Mouse (Mus musculus): ENCODE results near the gene Nrbp1. TPM values are rescaled to one million over a fixed set of nuclear protein-coding genes. Genes with fewer than 3 reads are reported as not detected.
"Not testable (repeated sequence)": the region's sequence is repeated elsewhere in the genome, so short reads cannot be mapped to it uniquely, and the experiment has no call there.

The Nrbp1 gene
- total RNA-seq, 1 experiment from 2014 or later, result 84.4 TPM

- no peak for ATAC-seq (replicated peaks; ENCODE audit: low read depth, poor library complexity, severe bottlenecking)
Measured at GRCm38 (mm10) chr5:31203866-31204265, 36.8 kb upstream of the Nrbp1 start.

- no peak for ATAC-seq (replicated peaks; ENCODE audit: low read depth, poor library complexity, severe bottlenecking)
Measured at GRCm38 (mm10) chr5:31204421-31204820, 36.2 kb upstream of the Nrbp1 start.

- not testable (repeated sequence) for ATAC-seq (replicated peaks; ENCODE audit: low read depth, poor library complexity, severe bottlenecking)
Measured at GRCm38 (mm10) chr5:31216554-31216953, 24.1 kb upstream of the Nrbp1 start.

- ATAC-seq (replicated peaks; ENCODE audit: low read depth, poor library complexity, severe bottlenecking), result peak; percentile 36; the same call in 1 of the 2 replicates
Measured at GRCm38 (mm10) chr5:31218294-31218693, 22.4 kb upstream of the Nrbp1 start.

- 0 out of 2 replicates have a peak, but pooled peaks have one; percentile 23 for ATAC-seq (replicated peaks; ENCODE audit: low read depth, poor library complexity, severe bottlenecking)
Measured at GRCm38 (mm10) chr5:31219070-31219469, 21.6 kb upstream of the Nrbp1 start.

- ATAC-seq (replicated peaks; ENCODE audit: low read depth, poor library complexity, severe bottlenecking), result no peak
Measured at GRCm38 (mm10) chr5:31219474-31219873, 21.2 kb upstream of the Nrbp1 start.

DNA sequence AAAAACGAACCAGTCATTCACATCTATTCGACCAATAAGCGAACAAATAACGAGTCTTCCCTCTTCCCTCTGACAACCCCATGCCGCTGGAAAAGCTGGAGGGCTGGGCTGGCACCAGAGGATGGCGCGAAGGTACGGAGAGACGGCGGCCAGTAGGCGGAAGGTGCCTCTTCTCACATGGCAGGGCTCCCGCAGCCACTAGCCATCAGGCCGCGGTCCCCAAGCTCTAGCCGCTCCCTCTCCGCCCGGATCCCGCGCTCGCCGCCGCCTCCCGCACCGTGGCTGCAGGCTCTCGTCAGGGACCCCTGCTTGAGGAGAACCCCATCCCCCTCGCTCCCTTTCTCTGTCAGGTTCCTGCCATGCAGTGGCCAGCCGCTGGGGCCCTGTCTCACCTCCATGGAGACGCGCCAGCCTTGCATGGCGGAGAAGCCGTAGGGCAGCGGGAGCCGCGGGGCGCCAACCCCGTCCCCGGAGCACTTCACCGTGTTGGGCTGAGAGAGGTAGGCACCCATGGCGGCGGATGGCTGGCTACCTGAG, 20.7 kb upstream of the Nrbp1 start:
- peak; percentile 11 for ATAC-seq (replicated peaks; ENCODE audit: low read depth, poor library complexity, severe bottlenecking)

DNA sequence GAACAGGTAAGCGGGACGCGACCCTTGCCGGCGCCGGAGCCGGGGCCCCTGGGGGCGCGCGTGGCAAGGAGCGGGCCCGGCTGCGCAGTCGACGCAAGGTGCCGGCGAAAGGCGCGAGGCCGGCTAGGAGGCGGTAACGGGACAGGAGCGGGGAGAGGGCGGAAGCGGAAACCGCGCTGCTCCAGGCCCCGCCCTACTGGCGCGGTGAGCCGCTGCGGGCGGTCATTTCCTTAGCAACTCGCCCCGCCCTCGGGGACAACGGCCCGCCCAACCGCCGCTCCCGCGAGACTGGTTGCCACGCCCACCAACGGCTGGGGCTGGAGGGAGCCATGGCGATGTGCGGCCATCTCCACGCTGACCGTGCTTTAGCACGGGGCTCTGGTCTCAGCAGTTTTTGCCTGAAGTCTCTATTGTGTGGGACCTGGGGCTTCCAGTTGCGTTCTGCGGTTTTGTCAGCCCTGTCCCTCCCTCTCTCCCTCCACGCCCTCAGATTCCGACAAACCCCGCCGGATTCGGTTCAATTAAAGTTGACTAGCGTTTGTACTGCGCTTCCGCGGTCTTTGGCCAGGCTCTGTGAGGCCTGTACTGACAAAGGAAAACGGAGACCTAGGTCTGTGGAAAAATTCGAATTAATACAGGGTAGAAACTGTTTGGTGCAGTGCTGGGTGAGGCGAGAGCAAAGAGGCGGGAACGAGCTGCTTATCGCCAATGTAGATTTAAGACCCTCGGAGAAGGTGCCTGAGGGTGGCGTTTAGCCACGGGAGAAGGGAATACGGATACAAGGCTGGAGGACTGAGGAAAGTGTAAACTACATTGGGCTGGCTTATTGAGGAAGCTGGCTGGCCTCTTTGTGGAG, 20.0 kb upstream of the Nrbp1 start, which contains the start of gene Ppm1g:
Ppm1g (minus strand) TSS at position 240 of the 856 bp plus-strand sequence.
- ATAC-seq (replicated peaks; ENCODE audit: low read depth, poor library complexity, severe bottlenecking), result peak; percentile 83

GRCm38 (mm10) chr5:31221304-31221945, 19.2 kb upstream of the Nrbp1 start:
- peak; percentile 31; the same call in 1 of the 2 replicates for ATAC-seq (replicated peaks; ENCODE audit: low read depth, poor library complexity, severe bottlenecking)

DNA sequence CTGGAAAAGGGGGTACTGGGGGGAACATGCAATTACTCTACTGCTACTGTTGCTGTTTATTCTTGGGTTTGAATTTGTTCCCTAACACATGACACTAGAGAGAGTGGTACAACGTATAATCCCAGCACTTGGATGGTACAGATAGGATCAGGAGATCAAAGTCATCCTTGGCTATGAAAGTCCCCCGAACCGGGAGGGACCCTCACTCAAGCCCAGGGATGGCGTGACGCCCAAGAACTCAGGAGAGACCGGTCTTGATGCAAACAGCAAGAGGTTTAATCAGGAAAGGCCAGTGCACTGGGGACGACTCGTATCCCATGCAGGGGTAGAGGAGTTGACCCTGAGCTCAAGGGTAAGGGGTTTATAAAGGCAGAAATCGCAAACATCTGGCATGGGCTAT, 18.0 kb upstream of the Nrbp1 start:
- ATAC-seq (replicated peaks; ENCODE audit: low read depth, poor library complexity, severe bottlenecking), result no peak

DNA sequence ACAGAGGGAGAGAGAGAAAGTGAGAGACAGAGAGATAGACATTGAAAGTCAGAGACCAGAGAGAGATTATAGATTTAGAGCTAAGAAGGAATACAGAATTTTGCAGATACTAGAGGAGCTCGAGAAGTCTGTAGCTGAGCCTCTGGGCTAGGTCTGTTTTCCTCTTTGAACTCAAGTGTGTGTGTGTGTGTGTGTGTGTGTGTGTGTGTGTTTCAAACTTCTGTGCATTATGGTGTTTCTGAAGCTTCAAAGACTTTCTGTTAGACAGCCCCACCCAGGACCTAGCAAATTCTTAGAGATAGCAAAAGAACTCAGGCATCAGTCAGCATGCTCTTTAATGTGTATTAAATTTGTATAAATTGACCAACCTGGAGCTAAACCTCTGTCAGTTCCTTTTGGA, 14.0 kb upstream of the Nrbp1 start:
- ATAC-seq (replicated peaks; ENCODE audit: low read depth, poor library complexity, severe bottlenecking), result no peak

- no peak for ATAC-seq (replicated peaks; ENCODE audit: low read depth, poor library complexity, severe bottlenecking)
Measured at GRCm38 (mm10) chr5:31241522-31242034, 914 bp downstream of the Nrbp1 start.

GRCm38 (mm10) chr5:31242191-31242590, 1.5 kb downstream of the Nrbp1 start:
- ATAC-seq (replicated peaks; ENCODE audit: low read depth, poor library complexity, severe bottlenecking), result no peak

DNA sequence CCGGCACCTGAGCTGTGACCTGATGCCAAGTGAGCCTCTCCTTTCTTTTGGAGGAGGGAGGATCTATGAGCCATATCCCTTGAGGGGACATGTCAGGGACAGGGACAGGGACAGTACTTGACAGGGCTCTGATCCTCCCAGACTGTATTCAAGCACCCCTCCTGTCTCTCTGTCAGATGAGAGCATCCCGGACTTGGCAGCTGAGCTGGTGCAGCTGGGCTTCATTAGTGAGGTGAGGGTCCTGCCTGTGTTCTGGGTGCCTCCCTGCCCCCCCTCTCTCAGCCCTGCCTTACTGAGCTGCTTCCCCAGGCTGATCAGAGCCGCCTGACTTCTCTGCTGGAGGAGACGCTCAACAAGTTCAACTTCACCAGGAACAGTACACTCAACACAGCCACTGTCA, 10.1 kb downstream of the Nrbp1 start:
- no peak for ATAC-seq (replicated peaks; ENCODE audit: low read depth, poor library complexity, severe bottlenecking)

DNA sequence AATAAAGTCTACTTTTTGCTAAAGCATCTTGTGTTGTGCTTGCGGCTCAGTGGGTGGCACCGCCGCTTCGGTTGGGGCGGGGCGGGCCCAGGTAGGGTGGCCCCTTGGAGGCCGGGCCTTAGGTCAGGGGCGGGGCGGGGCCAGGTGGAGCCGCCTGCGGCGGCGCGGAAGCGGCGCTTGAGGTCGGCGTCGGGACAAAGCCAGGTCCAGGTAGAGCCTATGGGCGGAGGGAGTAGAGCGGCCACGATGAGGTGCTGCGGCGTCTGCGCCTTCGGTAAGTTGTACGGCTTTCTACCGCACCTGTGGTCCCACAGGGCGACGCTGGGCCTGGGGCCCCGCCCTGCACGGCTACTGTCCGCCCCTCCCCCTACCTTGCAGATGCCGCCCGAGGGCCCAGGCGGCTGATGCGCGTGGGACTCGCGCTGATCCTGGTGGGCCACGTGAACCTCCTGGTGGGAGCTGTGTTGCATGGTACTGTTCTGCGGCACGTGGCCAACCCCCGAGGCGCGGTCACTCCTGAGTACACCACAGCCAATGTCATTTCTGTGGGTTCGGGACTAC, 11.0 kb downstream of the Nrbp1 start, which contains the start of gene Krtcap3:
Krtcap3 (plus strand) TSS at position 151 of the 561 bp plus-strand sequence.
- 0 out of 2 replicates have a peak, but pooled peaks have one; percentile 9 for ATAC-seq (replicated peaks; ENCODE audit: low read depth, poor library complexity, severe bottlenecking)

- no peak for ATAC-seq (replicated peaks; ENCODE audit: low read depth, poor library complexity, severe bottlenecking)
Measured at GRCm38 (mm10) chr5:31252151-31252550, 11.5 kb downstream of the Nrbp1 start.

DNA sequence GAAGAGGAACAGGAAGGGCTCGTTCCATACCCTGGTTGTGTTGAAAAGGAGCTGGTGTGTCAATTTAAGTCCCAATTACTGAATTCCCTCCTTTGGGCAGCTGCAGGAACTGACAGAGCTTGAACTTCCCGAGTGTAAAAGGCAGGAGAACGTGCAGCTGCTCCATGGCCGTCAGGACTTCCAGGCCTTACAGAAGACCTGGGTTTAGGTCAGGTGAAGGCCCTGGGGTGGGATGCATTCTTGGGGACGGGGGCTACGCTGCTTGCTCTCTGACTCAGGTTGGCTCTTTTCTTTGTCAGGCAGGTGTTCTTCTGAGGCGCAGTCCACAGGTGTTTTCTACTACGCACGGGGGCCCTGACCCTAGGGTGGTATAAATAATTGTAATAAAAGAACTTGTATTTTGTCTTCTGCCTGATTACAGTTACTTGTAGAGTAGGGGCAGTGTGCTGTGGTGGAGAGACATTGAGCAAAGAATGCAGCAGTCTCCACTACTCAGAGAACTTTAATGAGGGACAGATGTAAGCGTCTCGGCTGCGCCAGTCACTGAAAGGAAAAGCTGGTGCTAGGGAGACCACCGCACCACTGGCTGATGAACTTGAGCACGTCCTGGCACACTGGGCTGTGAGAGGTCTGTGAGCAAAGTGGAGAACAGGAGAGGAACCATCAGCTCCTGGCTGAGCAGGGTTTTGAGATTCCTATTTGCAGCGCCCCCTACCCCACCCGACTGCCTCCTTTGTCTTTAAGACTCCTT, 12.3 kb downstream of the Nrbp1 start:
- ATAC-seq (replicated peaks; ENCODE audit: low read depth, poor library complexity, severe bottlenecking), result no peak

DNA sequence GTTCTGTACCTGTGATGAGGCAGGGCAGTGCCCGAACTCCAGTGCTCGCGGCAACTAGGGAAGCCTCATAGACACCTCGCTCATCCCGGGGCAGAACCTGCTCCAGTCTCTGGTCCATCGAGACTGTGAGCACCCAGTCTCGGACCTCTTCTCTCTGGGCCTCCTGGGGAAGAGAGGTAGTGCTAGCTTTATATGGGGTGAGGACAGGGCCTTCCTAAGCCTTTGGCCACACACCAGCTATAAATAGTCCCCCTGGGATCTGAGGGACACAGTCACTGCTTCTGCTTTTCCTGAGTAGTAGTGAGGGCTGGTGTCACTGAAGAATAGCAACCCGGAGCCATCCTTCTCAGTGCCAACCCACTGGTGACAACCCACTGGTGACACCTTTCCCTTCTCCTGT, 13.1 kb downstream of the Nrbp1 start:
- ATAC-seq (replicated peaks; ENCODE audit: low read depth, poor library complexity, severe bottlenecking), result no peak

- no peak for ATAC-seq (replicated peaks; ENCODE audit: low read depth, poor library complexity, severe bottlenecking)
Measured at GRCm38 (mm10) chr5:31254452-31254851, 13.8 kb downstream of the Nrbp1 start.

- ATAC-seq (replicated peaks; ENCODE audit: low read depth, poor library complexity, severe bottlenecking), result no peak
Measured at GRCm38 (mm10) chr5:31254901-31255300, 14.2 kb downstream of the Nrbp1 start.
